Mouse (Mus musculus): ENCODE measurements around the gene Fam98b. TPM values are rescaled to one million over a fixed set of nuclear protein-coding genes. Genes with fewer than 3 reads are reported as not detected.
A peak's percentile ranks its signal among the peaks of the same experiment; 100 is the strongest.

Fam98b gene
- polyA plus RNA-seq, 1 experiment from 2014 or later = 8.6 TPM

GRCm38 (mm10) chr2:117222651-117223050, 26.9 kb upstream of the Fam98b start:
- Histone ChIP-seq H3K4me3 (ENCODE audit: low read length) (no peak overlapping the region), H3K27ac (ENCODE audit: low read length) (no peak overlapping the region), H3K36me3 (ENCODE audit: control insufficient read depth, insufficient read depth, low read length) (no peaks in the 10 kb centered on the region), H3K4me1 (replicated peaks; ENCODE audit: control insufficient read depth, insufficient read depth, low read length) (no peaks in the 10 kb centered on the region), H3K9ac (ENCODE audit: low read length) (no peak overlapping the region), H3K27me3 (ENCODE audit: control insufficient read depth, insufficient read depth, low read depth, low read length) (no peaks in the 10 kb centered on the region), H3K9me3 (ENCODE audit: control insufficient read depth, low read length) (no peaks in the 10 kb centered on the region), H3K4me2 (ENCODE audit: low read depth, low read length) (no peak overlapping the region)
- 58% methylated on average over 9 of the region's 9 CpGs for WGBS
- ATAC-seq (ENCODE audit: low read depth) = no peak

GRCm38 (mm10) chr2:117228601-117229125, 20.9 kb upstream of the Fam98b start:
- WGBS = 39% methylated on average over 11 of the region's 11 CpGs
- no peaks in the 10 kb centered on the region for H3K36me3 ChIP-seq (ENCODE audit: control insufficient read depth, insufficient read depth, low read length)
- peaks cover 6% of the 10 kb centered on the region; the same call in 1 of the 2 replicates for H3K4me1 ChIP-seq (replicated peaks; ENCODE audit: control insufficient read depth, insufficient read depth, low read length)
- H3K27me3 ChIP-seq (ENCODE audit: control insufficient read depth, insufficient read depth, low read depth, low read length) = no peaks in the 10 kb centered on the region
- no peak overlapping the region for H3K27ac ChIP-seq (ENCODE audit: low read length)
- no peak overlapping the region for H3K4me3 ChIP-seq (ENCODE audit: low read length)
- H3K9ac ChIP-seq (ENCODE audit: low read length) = no peak overlapping the region
- H3K4me2 ChIP-seq (ENCODE audit: low read depth, low read length) = no peak overlapping the region
- peak; percentile 49 for ATAC-seq (ENCODE audit: low read depth)
- no peaks in the 10 kb centered on the region for H3K9me3 ChIP-seq (ENCODE audit: control insufficient read depth, low read length)

- 81% methylated on average over 7 of the region's 7 CpGs for WGBS
- Histone ChIP-seq H3K36me3 (ENCODE audit: control insufficient read depth, insufficient read depth, low read length) (no peaks in the 10 kb centered on the region), H3K4me1 (replicated peaks; ENCODE audit: control insufficient read depth, insufficient read depth, low read length) (peaks cover 6% of the 10 kb centered on the region; the same call in 1 of the 2 replicates), H3K27me3 (ENCODE audit: control insufficient read depth, insufficient read depth, low read depth, low read length) (no peaks in the 10 kb centered on the region), H3K9me3 (ENCODE audit: control insufficient read depth, low read length) (no peaks in the 10 kb centered on the region), H3K27ac (ENCODE audit: low read length) (no peak overlapping the region), H3K4me2 (ENCODE audit: low read depth, low read length) (no peak overlapping the region), H3K4me3 (ENCODE audit: low read length) (no peak overlapping the region), H3K9ac (ENCODE audit: low read length) (no peak overlapping the region)
- ATAC-seq (ENCODE audit: low read depth) = no peak
These were observed 19.3 kb upstream of the Fam98b start for GRCm38 (mm10) chr2:117230261-117230660.

GRCm38 (mm10) chr2:117231257-117231656, 18.3 kb upstream of the Fam98b start:
- no peaks in the 10 kb centered on the region for H3K9me3 ChIP-seq (ENCODE audit: control insufficient read depth, low read length)
- peaks cover 6% of the 10 kb centered on the region; the same call in 1 of the 2 replicates for H3K4me1 ChIP-seq (replicated peaks; ENCODE audit: control insufficient read depth, insufficient read depth, low read length)
- H3K27ac ChIP-seq (ENCODE audit: low read length) = no peak overlapping the region
- no peaks in the 10 kb centered on the region for H3K36me3 ChIP-seq (ENCODE audit: control insufficient read depth, insufficient read depth, low read length)
- H3K27me3 ChIP-seq (ENCODE audit: control insufficient read depth, insufficient read depth, low read depth, low read length) = no peaks in the 10 kb centered on the region
- H3K4me2 ChIP-seq (ENCODE audit: low read depth, low read length) = no peak overlapping the region
- no peak overlapping the region for H3K9ac ChIP-seq (ENCODE audit: low read length)
- H3K4me3 ChIP-seq (ENCODE audit: low read length) = no peak overlapping the region
- ATAC-seq (ENCODE audit: low read depth) = peak; percentile 86
- 4% methylated on average over 13 of the region's 13 CpGs for WGBS

GRCm38 (mm10) chr2:117241953-117242352, 7.6 kb upstream of the Fam98b start:
- Histone ChIP-seq H3K4me1 (replicated peaks; ENCODE audit: control insufficient read depth, insufficient read depth, low read length) (no peaks in the 10 kb centered on the region), H3K27me3 (ENCODE audit: control insufficient read depth, insufficient read depth, low read depth, low read length) (no peaks in the 10 kb centered on the region; the same call in 1 of the 2 replicates), H3K9me3 (ENCODE audit: control insufficient read depth, low read length) (no peaks in the 10 kb centered on the region; the same call in 1 of the 2 replicates), H3K4me2 (ENCODE audit: low read depth, low read length) (no peak overlapping the region), H3K9ac (ENCODE audit: low read length) (no peak overlapping the region), H3K4me3 (ENCODE audit: low read length) (no peak overlapping the region), H3K27ac (ENCODE audit: low read length) (no peak overlapping the region), H3K36me3 (ENCODE audit: control insufficient read depth, insufficient read depth, low read length) (no peaks in the 10 kb centered on the region)
- no peak for ATAC-seq (ENCODE audit: low read depth)
- 68% methylated on average over 4 of the region's 4 CpGs for WGBS

- Histone ChIP-seq H3K36me3 (ENCODE audit: control insufficient read depth, insufficient read depth, low read length) (no peaks in the 10 kb centered on the region), H3K4me1 (replicated peaks; ENCODE audit: control insufficient read depth, insufficient read depth, low read length) (peaks cover 6% of the 10 kb centered on the region), H3K9me3 (ENCODE audit: control insufficient read depth, low read length) (no peaks in the 10 kb centered on the region), H3K27me3 (ENCODE audit: control insufficient read depth, insufficient read depth, low read depth, low read length) (no peaks in the 10 kb centered on the region), H3K27ac (ENCODE audit: low read length) (peak overlapping the region; percentile 91), H3K9ac (ENCODE audit: low read length) (peak overlapping the region; percentile 98), H3K4me2 (ENCODE audit: low read depth, low read length) (peak overlapping the region; percentile 55), H3K4me3 (ENCODE audit: low read length) (peak overlapping the region; percentile 98)
- peak; percentile 75 for ATAC-seq (ENCODE audit: low read depth)
- WGBS = under 1% methylated on average over 23 of the region's 24 CpGs
These were observed 517 bp downstream of the Fam98b start for GRCm38 (mm10) chr2:117250001-117250510.

- Histone ChIP-seq H3K4me2 (ENCODE audit: low read depth, low read length) (no peak overlapping the region), H3K4me1 (replicated peaks; ENCODE audit: control insufficient read depth, insufficient read depth, low read length) (peaks cover 5% of the 10 kb centered on the region), H3K27ac (ENCODE audit: low read length) (no peak overlapping the region), H3K4me3 (ENCODE audit: low read length) (no peak overlapping the region), H3K9ac (ENCODE audit: low read length) (no peak overlapping the region), H3K36me3 (ENCODE audit: control insufficient read depth, insufficient read depth, low read length) (peaks cover 6% of the 10 kb centered on the region; the same call in 1 of the 2 replicates), H3K27me3 (ENCODE audit: control insufficient read depth, insufficient read depth, low read depth, low read length) (no peaks in the 10 kb centered on the region), H3K9me3 (ENCODE audit: control insufficient read depth, low read length) (no peaks in the 10 kb centered on the region)
- 73% methylated on average over 2 of the region's 2 CpGs for WGBS
- ATAC-seq (ENCODE audit: low read depth) = no peak
These were observed 5.9 kb downstream of the Fam98b start for GRCm38 (mm10) chr2:117255415-117255814.

- ATAC-seq (ENCODE audit: low read depth) = no peak
- Histone ChIP-seq H3K4me3 (ENCODE audit: low read length) (no peak overlapping the region), H3K9me3 (ENCODE audit: control insufficient read depth, low read length) (no peaks in the 10 kb centered on the region), H3K36me3 (ENCODE audit: control insufficient read depth, insufficient read depth, low read length) (peaks cover 10% of the 10 kb centered on the region; the same call in 1 of the 2 replicates), H3K27ac (ENCODE audit: low read length) (no peak overlapping the region), H3K27me3 (ENCODE audit: control insufficient read depth, insufficient read depth, low read depth, low read length) (no peaks in the 10 kb centered on the region), H3K4me2 (ENCODE audit: low read depth, low read length) (no peak overlapping the region), H3K9ac (ENCODE audit: low read length) (no peak overlapping the region), H3K4me1 (replicated peaks; ENCODE audit: control insufficient read depth, insufficient read depth, low read length) (no peaks in the 10 kb centered on the region)
- 63% methylated on average over 1 of the region's 1 CpGs for WGBS
These were observed 8.1 kb downstream of the Fam98b start for GRCm38 (mm10) chr2:117257617-117258016.

- Histone ChIP-seq H3K9me3 (ENCODE audit: control insufficient read depth, low read length) (no peaks in the 10 kb centered on the region), H3K4me3 (ENCODE audit: low read length) (no peak overlapping the region), H3K9ac (ENCODE audit: low read length) (no peak overlapping the region), H3K27me3 (ENCODE audit: control insufficient read depth, insufficient read depth, low read depth, low read length) (no peaks in the 10 kb centered on the region), H3K36me3 (ENCODE audit: control insufficient read depth, insufficient read depth, low read length) (peaks cover 22% of the 10 kb centered on the region), H3K4me2 (ENCODE audit: low read depth, low read length) (no peak overlapping the region), H3K27ac (ENCODE audit: low read length) (no peak overlapping the region), H3K4me1 (replicated peaks; ENCODE audit: control insufficient read depth, insufficient read depth, low read length) (no peaks in the 10 kb centered on the region)
- ATAC-seq (ENCODE audit: low read depth) = no peak
- 81% methylated on average over 5 of the region's 5 CpGs for WGBS
These were observed 12.6 kb downstream of the Fam98b start for GRCm38 (mm10) chr2:117262184-117262583.

Data from lung, embryonic 16.5 days (tissue).